Mouse (Mus musculus) liver, embryonic 16.5 days (tissue): Measurements from ENCODE around the gene Pmpca. TPM values are rescaled to one million over a fixed set of nuclear protein-coding genes. Genes with fewer than 3 reads are reported as not detected.
A peak's percentile ranks its signal among the peaks of the same experiment; 100 is the strongest.

Source experiments
- ATAC-seq: fragments of 200-750 bp; cut with Nextera tagmentation; 2 replicates; pipeline ENCODE4 v1.8.0; 2017; ENCODE audit warnings: low read depth, mild to moderate bottlenecking, moderate number of reproducible peaks, moderate library complexity
- H3K27ac ChIP-seq: fragments of 300-500 bp; sonication (generic); 2 replicates; pipeline ENCODE4 v1.5.1; 2014; ENCODE audit warnings: mild to moderate bottlenecking, low read length
- H3K27me3 ChIP-seq: fragments of 300-500 bp; sonication (generic); 2 replicates; pipeline ENCODE4 v1.6.1; 2014; ENCODE audit warnings: low read depth, low read length, mixed read lengths; ENCODE audit not compliant: control insufficient read depth, insufficient read depth
- H3K36me3 ChIP-seq: fragments of 300-500 bp; sonication (generic); 2 replicates; pipeline ENCODE4 v1.6.1; 2014; ENCODE audit warnings: mild to moderate bottlenecking; ENCODE audit not compliant: control insufficient read depth, insufficient read depth
- H3K4me1 ChIP-seq: fragments of 300-500 bp; sonication (generic); 2 replicates; pipeline ENCODE4 v1.6.1; 2014; ENCODE audit warnings: low read depth, low read length, mixed read lengths; ENCODE audit not compliant: control insufficient read depth
- H3K4me2 ChIP-seq: fragments of 300-500 bp; sonication (generic); 2 replicates; pipeline ENCODE4 v1.6.1; 2014; ENCODE audit warnings: low read depth, low read length, mixed read lengths
- H3K4me3 ChIP-seq: fragments of 300-500 bp; sonication (generic); 2 replicates; pipeline ENCODE4 v1.5.1; 2014; ENCODE audit warnings: low read depth, mild to moderate bottlenecking, low read length
- H3K9ac ChIP-seq: fragments of 300-500 bp; sonication (generic); 2 replicates; pipeline ENCODE4 v1.6.1; 2014; ENCODE audit warnings: low read depth, low read length
- H3K9me3 ChIP-seq: fragments of 300-500 bp; sonication (generic); replicated peaks from 2 replicates; pipeline ENCODE4 v1.6.1; 2016; ENCODE audit warnings: low read length; ENCODE audit not compliant: control insufficient read depth
- WGBS: fragments of 180-500 bp; shearing (Covaris S2); extraction: QIAGEN DNeasy Blood & Tissue Kit; methylation state at CpG from one replicate; pipeline ENCODE4 v1.1.7; 2014; ENCODE audit not compliant: insufficient replicate concordance; 5-methylcytosine and 5-hydroxymethylcytosine counted together
- polyA plus RNA-seq: library from polyadenylated mRNA; unstranded; fragments of >200 nt; fragmentation: Nextera tagmentation; extraction: Ambion mirVana; gene quantifications from 2 replicates; pipeline ENCODE4 v1.2.1, GENCODE M21; 2015

Pmpca gene
- polyA plus RNA-seq, 1 experiment from 2014 or later: 55.8 TPM

- H3K9me3 ChIP-seq: no peaks in the 10 kb centered on the region
- H3K4me3 ChIP-seq: no peak overlapping the region
- WGBS: 74% methylated on average over 11 of the region's 11 CpGs
- ATAC-seq: no peak
- no peak overlapping the region for H3K9ac ChIP-seq
- H3K27me3 ChIP-seq: no peaks in the 10 kb centered on the region
- peaks cover 14% of the 10 kb centered on the region for H3K4me1 ChIP-seq
- peak overlapping the region; percentile 96; the same call in 1 of the 2 replicates for H3K4me2 ChIP-seq
- H3K36me3 ChIP-seq: 0 out of 2 replicates have a peak, but pooled peaks cover 3% of the 10 kb centered on the region
- H3K27ac ChIP-seq: no peak overlapping the region
Observed at GRCm38 (mm10) chr2:26353066-26353980, 35.8 kb upstream of the Pmpca start.

GRCm38 (mm10) chr2:26354401-26354800, 34.7 kb upstream of the Pmpca start:
- Histone ChIP-seq H3K36me3 (0 out of 2 replicates have a peak, but pooled peaks cover under 1% of the 10 kb centered on the region), H3K4me2 (no peak overlapping the region), H3K4me3 (no peak overlapping the region), H3K9ac (no peak overlapping the region), H3K4me1 (peaks cover 14% of the 10 kb centered on the region), H3K27me3 (no peaks in the 10 kb centered on the region), H3K27ac (no peak overlapping the region), H3K9me3 (no peaks in the 10 kb centered on the region)
- ATAC-seq: no peak
- WGBS: 79% methylated on average over 4 of the region's 4 CpGs

- Histone ChIP-seq H3K9me3 (no peaks in the 10 kb centered on the region), H3K4me1 (peaks cover 8% of the 10 kb centered on the region), H3K4me3 (no peak overlapping the region), H3K4me2 (no peak overlapping the region), H3K36me3 (no peaks in the 10 kb centered on the region), H3K27ac (no peak overlapping the region), H3K27me3 (no peaks in the 10 kb centered on the region), H3K9ac (no peak overlapping the region)
- no peak for ATAC-seq
- 61% methylated on average over 4 of the region's 4 CpGs for WGBS
Observed at GRCm38 (mm10) chr2:26356231-26356630, 32.9 kb upstream of the Pmpca start.

GRCm38 (mm10) chr2:26356678-26357077, 32.5 kb upstream of the Pmpca start:
- Histone ChIP-seq H3K36me3 (no peaks in the 10 kb centered on the region), H3K27ac (no peak overlapping the region), H3K9ac (no peak overlapping the region), H3K4me3 (no peak overlapping the region), H3K9me3 (no peaks in the 10 kb centered on the region), H3K4me2 (no peak overlapping the region), H3K4me1 (peaks cover 5% of the 10 kb centered on the region), H3K27me3 (no peaks in the 10 kb centered on the region)
- 61% methylated on average over 7 of the region's 7 CpGs for WGBS
- no peak for ATAC-seq

- no peak overlapping the region for H3K4me3 ChIP-seq
- H3K9me3 ChIP-seq: no peaks in the 10 kb centered on the region
- H3K36me3 ChIP-seq: no peaks in the 10 kb centered on the region
- H3K4me2 ChIP-seq: no peak overlapping the region
- no peak overlapping the region for H3K9ac ChIP-seq
- ATAC-seq: no peak
- H3K27me3 ChIP-seq: no peaks in the 10 kb centered on the region
- peaks cover 3% of the 10 kb centered on the region for H3K4me1 ChIP-seq
- 71% methylated on average over 15 of the region's 15 CpGs for WGBS
- no peak overlapping the region for H3K27ac ChIP-seq
Observed at GRCm38 (mm10) chr2:26357484-26357883, 31.7 kb upstream of the Pmpca start.

- 66% methylated on average over 13 of the region's 13 CpGs for WGBS
- Histone ChIP-seq H3K4me3 (no peak overlapping the region), H3K36me3 (0 out of 2 replicates have a peak, but pooled peaks cover 2% of the 10 kb centered on the region), H3K4me2 (no peak overlapping the region), H3K9me3 (no peaks in the 10 kb centered on the region), H3K27me3 (no peaks in the 10 kb centered on the region), H3K4me1 (no peaks in the 10 kb centered on the region), H3K9ac (no peak overlapping the region), H3K27ac (no peak overlapping the region)
- ATAC-seq: no peak
Observed at GRCm38 (mm10) chr2:26358667-26359320, 30.3 kb upstream of the Pmpca start.

GRCm38 (mm10) chr2:26359983-26360382, 29.2 kb upstream of the Pmpca start:
- no peaks in the 10 kb centered on the region for H3K9me3 ChIP-seq
- H3K4me1 ChIP-seq: no peaks in the 10 kb centered on the region
- H3K4me2 ChIP-seq: peak overlapping the region; percentile 39; the same call in 1 of the 2 replicates
- H3K36me3 ChIP-seq: 0 out of 2 replicates have a peak, but pooled peaks cover 6% of the 10 kb centered on the region
- H3K27ac ChIP-seq: peak overlapping the region; percentile 41; the same call in 1 of the 2 replicates
- peak; percentile 32; the same call in 1 of the 2 replicates for ATAC-seq
- WGBS: 22% methylated on average over 6 of the region's 6 CpGs
- H3K9ac ChIP-seq: 0 out of 2 replicates have a peak overlapping the region, but pooled peaks have one; percentile 15
- H3K27me3 ChIP-seq: no peaks in the 10 kb centered on the region
- peak overlapping the region; percentile 44 for H3K4me3 ChIP-seq

- Histone ChIP-seq H3K4me2 (peak within 1 kb of the TSS; percentile 39), H3K4me1 (no peaks in the 10 kb centered on the region), H3K27me3 (no peaks in the 10 kb centered on the region), H3K36me3 (0 out of 2 replicates have a peak, but pooled peaks cover 6% of the 10 kb centered on the region), H3K4me3 (peak within 1 kb of the TSS; percentile 44), H3K9ac (0 out of 2 replicates have a peak within 1 kb of the TSS, but pooled peaks have one; percentile 15), H3K27ac (peak within 1 kb of the TSS; percentile 41; the same call in 1 of the 2 replicates), H3K9me3 (no peaks in the 10 kb centered on the region)
- peak; percentile 37 for ATAC-seq
- 20% methylated on average over 3 of the region's 3 CpGs for WGBS
Observed at GRCm38 (mm10) chr2:26360772-26361171, 28.4 kb upstream of the Pmpca start, which contains the start of gene Card9. Gene Card9 (minus strand): TSS chr2:26360918.
